Mouse (Mus musculus) T-helper 17 cell (primary cell): ENCODE data around the gene Ctnnbl1.

Source experiments
- in situ Hi-C, 2 experiments: fragments of 300-600 bp; cut with MboI, MseI; formaldehyde crosslinking; loops; 1 replicate in 1 of 2; 2 replicates in 1 of 2; pipeline ENCODE4 v1.15.1; 2025; ENCODE audit warnings: high pct_unique_total_duplicates in 2 of 2

Gene Ctnnbl1

GRCm38 (mm10) chr2:157875111-157875510 lies 137.9 kb downstream of the Ctnnbl1 start:
- in situ Hi-C loops: no loop called here

GRCm38 (mm10) chr2:157877394-157877793 lies 140.2 kb downstream of the Ctnnbl1 start:
- in situ Hi-C loops: no loop called here

- in situ Hi-C loops: no loop called here
Measured at GRCm38 (mm10) chr2:157877967-157878366, 140.8 kb downstream of the Ctnnbl1 start.

- in situ Hi-C loops: no loop called here
Measured at GRCm38 (mm10) chr2:157881939-157882338, 144.7 kb downstream of the Ctnnbl1 start.

GRCm38 (mm10) chr2:157887275-157888025 lies 150.2 kb downstream of the Ctnnbl1 start:
- in situ Hi-C loops: no loop called here

GRCm38 (mm10) chr2:157891166-157891565 lies 154.0 kb downstream of the Ctnnbl1 start:
- in situ Hi-C loops: no loop called here

GRCm38 (mm10) chr2:157897131-157897530 lies 159.9 kb downstream of the Ctnnbl1 start:
- in situ Hi-C loops: loop anchor here in 1 of 2 experiments (5.0 kb wide), 1 partner anchor 810 kb away; the partner anchor contains the start of gene Tldc2

- in situ Hi-C loops: no loop called here
Measured at GRCm38 (mm10) chr2:157913204-157913636, 176.0 kb downstream of the Ctnnbl1 start.

- in situ Hi-C loops: no loop called here
Measured at GRCm38 (mm10) chr2:157913705-157914104, 176.5 kb downstream of the Ctnnbl1 start.

GRCm38 (mm10) chr2:157914105-157914764 lies 177.0 kb downstream of the Ctnnbl1 start, which contains the start of gene Vstm2l:
Gene Vstm2l, plus strand, starts transcription at chr2:157914653.
- in situ Hi-C loops: no loop called here

GRCm38 (mm10) chr2:157914889-157915517 lies 177.8 kb downstream of the Ctnnbl1 start:
- in situ Hi-C loops: no loop called here

- in situ Hi-C loops: no loop called here
Measured at GRCm38 (mm10) chr2:157918529-157918928, 181.3 kb downstream of the Ctnnbl1 start.

GRCm38 (mm10) chr2:157921551-157921950 lies 184.3 kb downstream of the Ctnnbl1 start:
- in situ Hi-C loops: no loop called here

- in situ Hi-C loops: no loop called here
Measured at GRCm38 (mm10) chr2:157923406-157923805, 186.2 kb downstream of the Ctnnbl1 start.

GRCm38 (mm10) chr2:157924504-157924903 lies 187.3 kb downstream of the Ctnnbl1 start:
- in situ Hi-C loops: no loop called here

GRCm38 (mm10) chr2:157926502-157926901 lies 189.3 kb downstream of the Ctnnbl1 start:
- in situ Hi-C loops: no loop called here

GRCm38 (mm10) chr2:157926927-157927326 lies 189.7 kb downstream of the Ctnnbl1 start:
- in situ Hi-C loops: no loop called here

GRCm38 (mm10) chr2:157927397-157927796 lies 190.2 kb downstream of the Ctnnbl1 start:
- in situ Hi-C loops: no loop called here

- in situ Hi-C loops: no loop called here
Measured at GRCm38 (mm10) chr2:157927815-157928214, 190.6 kb downstream of the Ctnnbl1 start.

GRCm38 (mm10) chr2:157932655-157933054 lies 195.5 kb downstream of the Ctnnbl1 start:
- in situ Hi-C loops: loop anchor here in 1 of 2 experiments (5.0 kb wide), 1 partner anchor 325 kb away; the partner anchor contains the start of gene Bpi

- in situ Hi-C loops: no loop called here
Measured at GRCm38 (mm10) chr2:157935444-157936171, 198.4 kb downstream of the Ctnnbl1 start.
